Mouse (Mus musculus) ES-Bruce4 (cell line): Measurements from ENCODE around the gene Dnah17.

Experiments used
- CTCF ChIP-seq: IDR thresholded peaks from one replicate; pipeline ENCODE4 v1.8.1; 2011; ENCODE audit warnings: low read depth, low read length
- EP300 ChIP-seq: IDR thresholded peaks from 2 replicates; pipeline ENCODE4 v1.6.1; 2011; ENCODE audit warnings: low read depth, low read length; ENCODE audit not compliant: insufficient read depth
- POLR2A ChIP-seq: IDR thresholded peaks from one replicate; pipeline ENCODE4 v1.8.1; 2011; ENCODE audit warnings: low read length; ENCODE audit not compliant: insufficient read depth

DNA sequence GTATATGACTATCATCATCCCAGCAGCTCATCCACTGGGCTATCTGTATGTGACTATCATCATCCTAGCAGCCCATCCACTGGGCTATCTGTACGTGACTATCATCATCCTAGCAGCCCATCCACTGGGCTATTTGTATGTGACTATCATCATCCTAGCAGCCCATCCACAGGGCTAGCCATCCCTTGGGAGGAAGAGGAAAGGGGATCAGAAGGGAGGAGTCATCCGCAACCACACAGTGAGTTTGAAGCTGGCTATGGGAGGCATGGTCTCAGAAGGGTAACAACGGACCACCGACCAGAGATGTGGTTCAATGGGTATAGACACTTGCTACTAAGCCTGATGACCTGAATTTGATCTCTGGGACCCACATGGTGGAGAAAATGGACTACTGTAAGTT, 14.7 kb upstream of the Dnah17 start:
- TF ChIP-seq EP300 (no peak), CTCF (no peak), POLR2A (no peak)
